Mouse (Mus musculus): ENCODE measurements around the gene Vps13c. TPM values are rescaled to one million over a fixed set of nuclear protein-coding genes. Genes with fewer than 3 reads are reported as not detected.

The Vps13c gene
- total and polyA plus RNA-seq, 2 experiments from 2014 or later: 4.6 to 22.9 TPM

GRCm38 (mm10) chr9:67816172-67816928 lies 23.8 kb upstream of the Vps13c start:
- no peak for TF ChIP-seq CTCF (IDR thresholded peaks at IDR 0.05; ENCODE audit: low read depth)
- H3K4me1 ChIP-seq (ENCODE audit: insufficient read depth): no peaks in the 10 kb centered on the region
- H3K36me3 ChIP-seq (ENCODE audit: insufficient read depth): no peaks in the 10 kb centered on the region
- no peaks in the 10 kb centered on the region for H3K9me3 ChIP-seq (ENCODE audit: low read length)
- DNase-seq (no peak), ATAC-seq (no peak)
- H3K9ac ChIP-seq: no peak overlapping the region
- H3K4me2 ChIP-seq (ENCODE audit: low read depth): no peak overlapping the region
- WGBS: 74% methylated on average over 2 of the region's 2 CpGs
- H3K27ac ChIP-seq (ENCODE audit: low read depth, low read length): no peak overlapping the region
- H3K4me3 ChIP-seq (ENCODE audit: low read depth, low read length): no peak overlapping the region
- no peaks in the 10 kb centered on the region for H3K27me3 ChIP-seq (ENCODE audit: insufficient read depth, low read length)

- ATAC-seq (no peak), DNase-seq (no peak)
- no peak for TF ChIP-seq CTCF (IDR thresholded peaks at IDR 0.05; ENCODE audit: low read depth)
- Histone ChIP-seq H3K4me1 (ENCODE audit: insufficient read depth) (no peaks in the 10 kb centered on the region), H3K4me2 (ENCODE audit: low read depth) (no peak overlapping the region), H3K4me3 (ENCODE audit: low read depth, low read length) (no peak overlapping the region), H3K36me3 (ENCODE audit: insufficient read depth) (no peaks in the 10 kb centered on the region), H3K27ac (ENCODE audit: low read depth, low read length) (no peak overlapping the region), H3K9me3 (ENCODE audit: low read length) (no peaks in the 10 kb centered on the region), H3K27me3 (ENCODE audit: insufficient read depth, low read length) (no peaks in the 10 kb centered on the region), H3K9ac (no peak overlapping the region)
- WGBS: 57% methylated on average over 10 of the region's 10 CpGs
Observed at GRCm38 (mm10) chr9:67817898-67818667, 22.1 kb upstream of the Vps13c start.

- 90% methylated on average over 4 of the region's 4 CpGs for WGBS
- no peak for DNase-seq
- no peaks in the 10 kb centered on the region for H3K36me3 ChIP-seq (ENCODE audit: insufficient read depth)
- no peaks in the 10 kb centered on the region for H3K4me1 ChIP-seq (ENCODE audit: insufficient read depth)
- no peak overlapping the region for H3K4me2 ChIP-seq (ENCODE audit: low read depth)
- H3K4me3 ChIP-seq (ENCODE audit: low read depth, low read length): no peak overlapping the region
- H3K27ac ChIP-seq (ENCODE audit: low read depth, low read length): no peak overlapping the region
- H3K9ac ChIP-seq: no peak overlapping the region
- no peaks in the 10 kb centered on the region for H3K9me3 ChIP-seq (ENCODE audit: low read length)
- ATAC-seq: no peak
- no peaks in the 10 kb centered on the region for H3K27me3 ChIP-seq (ENCODE audit: insufficient read depth, low read length)
- no peak for TF ChIP-seq CTCF (IDR thresholded peaks at IDR 0.05; ENCODE audit: low read depth)
Observed at GRCm38 (mm10) chr9:67818668-67818950, 21.6 kb upstream of the Vps13c start.

- no peak overlapping the region for H3K4me2 ChIP-seq (ENCODE audit: low read depth)
- no peak overlapping the region for H3K27ac ChIP-seq (ENCODE audit: low read depth, low read length)
- no peaks in the 10 kb centered on the region for H3K4me1 ChIP-seq (ENCODE audit: insufficient read depth)
- no peak overlapping the region for H3K4me3 ChIP-seq (ENCODE audit: low read depth, low read length)
- no peaks in the 10 kb centered on the region for H3K36me3 ChIP-seq (ENCODE audit: insufficient read depth)
- WGBS: 88% methylated on average over 5 of the region's 5 CpGs
- no peaks in the 10 kb centered on the region for H3K27me3 ChIP-seq (ENCODE audit: insufficient read depth, low read length)
- ATAC-seq (no peak), DNase-seq (no peak)
- no peak overlapping the region for H3K9ac ChIP-seq
- H3K9me3 ChIP-seq (ENCODE audit: low read length): no peaks in the 10 kb centered on the region
- TF ChIP-seq CTCF (IDR thresholded peaks at IDR 0.05; ENCODE audit: low read depth): no peak
Observed at GRCm38 (mm10) chr9:67823131-67823530, 17.1 kb upstream of the Vps13c start.

GRCm38 (mm10) chr9:67825527-67825926 lies 14.7 kb upstream of the Vps13c start:
- no peak overlapping the region for H3K27ac ChIP-seq (ENCODE audit: low read depth, low read length)

GRCm38 (mm10) chr9:67828182-67828581 lies 12.0 kb upstream of the Vps13c start:
- no peak overlapping the region for H3K4me2 ChIP-seq (ENCODE audit: low read depth)
- peaks cover 15% of the 10 kb centered on the region for H3K27me3 ChIP-seq (ENCODE audit: insufficient read depth, low read length)
- no peak overlapping the region for H3K27ac ChIP-seq (ENCODE audit: low read depth, low read length)
- H3K9ac ChIP-seq: no peak overlapping the region
- no peaks in the 10 kb centered on the region for H3K9me3 ChIP-seq (ENCODE audit: low read length)
- WGBS: 8% methylated on average over 3 of the region's 3 CpGs
- DNase-seq (peak; percentile 83), ATAC-seq (no peak)
- H3K4me1 ChIP-seq (ENCODE audit: insufficient read depth): no peaks in the 10 kb centered on the region
- TF ChIP-seq CTCF (IDR thresholded peaks at IDR 0.05; ENCODE audit: low read depth): peak; percentile 82
- H3K4me3 ChIP-seq (ENCODE audit: low read depth, low read length): no peak overlapping the region
- no peaks in the 10 kb centered on the region for H3K36me3 ChIP-seq (ENCODE audit: insufficient read depth)

More at GRCm38 (mm10) chr9:67825527-67825926, 14.7 kb upstream of the Vps13c start:
- Histone ChIP-seq H3K27me3 (ENCODE audit: insufficient read depth, low read length) (peaks cover 12% of the 10 kb centered on the region), H3K4me2 (ENCODE audit: low read depth) (no peak overlapping the region), H3K36me3 (ENCODE audit: insufficient read depth) (no peaks in the 10 kb centered on the region), H3K4me1 (ENCODE audit: insufficient read depth) (no peaks in the 10 kb centered on the region), H3K4me3 (ENCODE audit: low read depth, low read length) (no peak overlapping the region), H3K9me3 (ENCODE audit: low read length) (no peaks in the 10 kb centered on the region), H3K9ac (no peak overlapping the region)
- WGBS: 87% methylated on average over 7 of the region's 7 CpGs
- ATAC-seq: no peak
- no peak for DNase-seq
- TF ChIP-seq CTCF (IDR thresholded peaks at IDR 0.05; ENCODE audit: low read depth): no peak
